Mouse (Mus musculus) small intestine, adult 2 months (tissue): ENCODE measurements around the gene Scgb2b21. TPM values are rescaled to one million over a fixed set of nuclear protein-coding genes. Genes with fewer than 3 reads are reported as not detected.
"Not testable (repeated sequence)": the region's sequence is repeated elsewhere in the genome, so short reads cannot be mapped to it uniquely, and the experiment has no call there.

Experiments used
- H3K27ac ChIP-seq: fragments of 200-500 bp; 2 replicates; pipeline ENCODE4 v1.5.1; 2012; ENCODE audit warnings: low read depth, low read length, control low read depth, inconsistent platforms; ENCODE audit not compliant: insufficient read depth
- H3K27me3 ChIP-seq: fragments of 200-500 bp; 2 replicates; pipeline ENCODE4 v1.6.1; 2012; ENCODE audit warnings: mild to moderate bottlenecking, moderate library complexity, low read length, inconsistent platforms; ENCODE audit not compliant: control insufficient read depth, insufficient read depth
- H3K36me3 ChIP-seq: fragments of 200-500 bp; 2 replicates; pipeline ENCODE4 v1.6.1; 2012; ENCODE audit warnings: mild to moderate bottlenecking, low read length, control low read depth, inconsistent platforms; ENCODE audit not compliant: control insufficient read depth, insufficient read depth
- H3K4me1 ChIP-seq: fragments of 200-500 bp; 2 replicates; pipeline ENCODE4 v1.6.1; 2012; ENCODE audit warnings: low read length, inconsistent platforms, mixed read lengths; ENCODE audit not compliant: control insufficient read depth, insufficient read depth, insufficient read length
- H3K4me3 ChIP-seq: fragments of 200-500 bp; 2 replicates; pipeline ENCODE4 v1.5.1; 2012; ENCODE audit warnings: low read depth, mild to moderate bottlenecking, control low read depth, inconsistent platforms, low read length, moderate library complexity
- CTCF ChIP-seq: fragments of 200-500 bp; IDR thresholded peaks from 2 replicates; pipeline ENCODE4 v1.5.1; 2012; ENCODE audit warnings: low read depth, mild to moderate bottlenecking, control low read depth, inconsistent platforms, low read length, moderate library complexity, mixed read lengths; ENCODE audit not compliant: insufficient replicate concordance, insufficient read length; ENCODE audit errors: extremely low read depth
- POLR2A ChIP-seq: fragments of 200-500 bp; IDR thresholded peaks from 2 replicates; pipeline ENCODE4 v1.6.1; 2012; ENCODE audit warnings: low read depth, mild to moderate bottlenecking, control low read depth, inconsistent platforms, low read length, moderate library complexity
- WGBS: fragments of 180-500 bp; shearing (Covaris S2); methylation state at CpG from one replicate; pipeline ENCODE4 v1.1.7; 2018; 5-methylcytosine and 5-hydroxymethylcytosine counted together
- polyA plus RNA-seq: library from polyadenylated mRNA; depleted of rRNA; stranded (reverse); fragments of >200 nt; gene quantifications from 2 replicates; pipeline ENCODE4 v1.2.3, GENCODE M21; 2012; rRNA removed

The Scgb2b21 gene
- not detected in 2 replicates for polyA plus RNA-seq

DNA sequence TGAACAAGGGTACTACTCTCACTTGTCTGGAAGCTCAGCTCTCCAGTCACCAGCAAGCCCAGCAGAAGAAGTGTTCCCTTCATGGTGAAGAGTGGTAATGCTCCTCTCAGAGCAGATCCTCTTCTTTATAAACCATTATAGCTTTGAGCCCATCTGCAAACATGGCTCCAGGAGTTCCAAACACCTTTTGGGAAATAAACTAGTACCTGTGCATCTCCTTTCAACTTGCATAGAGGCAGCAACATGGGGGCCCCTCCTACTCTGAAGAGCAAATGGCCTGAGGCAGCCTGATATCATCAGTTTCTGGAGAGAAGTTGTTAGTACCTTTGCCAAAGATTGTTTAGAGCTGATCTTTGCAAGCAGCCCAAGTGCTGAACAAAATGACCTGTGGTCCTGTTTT lies at the start of gene Scgb2b21:
Gene Scgb2b21, minus strand, starts transcription at position 101 of the 400 bp plus-strand sequence.
- Histone ChIP-seq H3K27me3 (no peaks in the 10 kb centered on the region), H3K36me3 (no peaks in the 10 kb centered on the region), H3K4me1 (no peaks in the 10 kb centered on the region), H3K4me3 (no peak within 1 kb of the TSS), H3K27ac (no peak within 1 kb of the TSS)
- no peak for TF ChIP-seq CTCF
- TF ChIP-seq POLR2A: no peak

GRCm38 (mm10) chr7:33543420-33543819 lies 23.2 kb upstream of the Scgb2b21 start:
- 88% methylated on average over 12 of the region's 12 CpGs for WGBS
- not testable (repeated sequence) for H3K4me3 ChIP-seq, H3K27ac ChIP-seq, H3K27me3 ChIP-seq, H3K36me3 ChIP-seq, H3K4me1 ChIP-seq

Other genes with a start within 250 kb of the Scgb2b21 start
- not detected in 2 replicates for gene Scgb2b19, start 240.1 kb downstream of the Scgb2b21 start, polyA plus RNA-seq
- not detected in 2 replicates for gene Scgb1b19, start 233.2 kb downstream of the Scgb2b21 start, polyA plus RNA-seq
- gene Scgb2b20, start 154.1 kb downstream of the Scgb2b21 start, polyA plus RNA-seq: not detected in 2 replicates
- not detected in 2 replicates for gene Scgb1b20, start 147.2 kb downstream of the Scgb2b21 start, polyA plus RNA-seq
- gene Scgb2b24, start 218.9 kb upstream of the Scgb2b21 start, polyA plus RNA-seq: not detected in 2 replicates
- gene Scgb1b24, start 223.3 kb upstream of the Scgb2b21 start, polyA plus RNA-seq: not detected in 2 replicates